Mouse (Mus musculus): Measurements from ENCODE around the gene Hivep1. TPM values are rescaled to one million over a fixed set of nuclear protein-coding genes. Genes with fewer than 3 reads are reported as not detected.
A peak's percentile ranks its signal among the peaks of the same experiment; 100 is the strongest.

Gene Hivep1
- polyA plus RNA-seq, 1 experiment, result 24.2 TPM

GRCm38 (mm10) chr13:42144627-42145026 lies 92.8 kb downstream of the Hivep1 start:
- H3K27ac ChIP-seq (ENCODE audit: insufficient read depth, low read depth, low read length), result no peak overlapping the region
- H3K4me3 ChIP-seq (ENCODE audit: insufficient read depth, low read length), result no peak overlapping the region
- no peak for TF ChIP-seq POLR2A (IDR thresholded peaks at IDR 0.05; ENCODE audit: borderline replicate concordance, low read depth, low read length)
- TF ChIP-seq CTCF (IDR thresholded peaks at IDR 0.05; ENCODE audit: low read depth, low read length), result no peak
- peaks cover 23% of the 10 kb centered on the region for H3K4me1 ChIP-seq (ENCODE audit: control insufficient read depth, insufficient read depth, low read length)

GRCm38 (mm10) chr13:42149328-42150071 lies 97.7 kb downstream of the Hivep1 start:
- TF ChIP-seq POLR2A (IDR thresholded peaks at IDR 0.05; ENCODE audit: borderline replicate concordance, low read depth, low read length) (no peak), CTCF (IDR thresholded peaks at IDR 0.05; ENCODE audit: low read depth, low read length) (no peak)
- Histone ChIP-seq H3K4me1 (ENCODE audit: control insufficient read depth, insufficient read depth, low read length) (peaks cover 37% of the 10 kb centered on the region), H3K4me3 (ENCODE audit: insufficient read depth, low read length) (peak overlapping the region; percentile 45), H3K27ac (ENCODE audit: insufficient read depth, low read depth, low read length) (peak overlapping the region; percentile 20)

GRCm38 (mm10) chr13:42150072-42150450 lies 98.2 kb downstream of the Hivep1 start:
- peak overlapping the region; percentile 45 for H3K4me3 ChIP-seq (ENCODE audit: insufficient read depth, low read length)
- peaks cover 37% of the 10 kb centered on the region for H3K4me1 ChIP-seq (ENCODE audit: control insufficient read depth, insufficient read depth, low read length)
- H3K27ac ChIP-seq (ENCODE audit: insufficient read depth, low read depth, low read length), result peak overlapping the region; percentile 20; the same call in 1 of the 2 replicates
- TF ChIP-seq CTCF (IDR thresholded peaks at IDR 0.05; ENCODE audit: low read depth, low read length), result no peak
- no peak for TF ChIP-seq POLR2A (IDR thresholded peaks at IDR 0.05; ENCODE audit: borderline replicate concordance, low read depth, low read length)

GRCm38 (mm10) chr13:42150462-42151127 lies 98.8 kb downstream of the Hivep1 start:
- Histone ChIP-seq H3K27ac (ENCODE audit: insufficient read depth, low read depth, low read length) (no peak overlapping the region), H3K4me3 (ENCODE audit: insufficient read depth, low read length) (no peak overlapping the region), H3K4me1 (ENCODE audit: control insufficient read depth, insufficient read depth, low read length) (peaks cover 37% of the 10 kb centered on the region)
- TF ChIP-seq CTCF (IDR thresholded peaks at IDR 0.05; ENCODE audit: low read depth, low read length) (no peak), POLR2A (IDR thresholded peaks at IDR 0.05; ENCODE audit: borderline replicate concordance, low read depth, low read length) (no peak)

- TF ChIP-seq POLR2A (IDR thresholded peaks at IDR 0.05; ENCODE audit: borderline replicate concordance, low read depth, low read length) (no peak), CTCF (IDR thresholded peaks at IDR 0.05; ENCODE audit: low read depth, low read length) (no peak)
- Histone ChIP-seq H3K27ac (ENCODE audit: insufficient read depth, low read depth, low read length) (no peak overlapping the region), H3K4me3 (ENCODE audit: insufficient read depth, low read length) (no peak overlapping the region), H3K4me1 (ENCODE audit: control insufficient read depth, insufficient read depth, low read length) (peaks cover 3% of the 10 kb centered on the region)
Observed at GRCm38 (mm10) chr13:42158259-42158658, 106.4 kb downstream of the Hivep1 start.

GRCm38 (mm10) chr13:42159416-42160185 lies 107.8 kb downstream of the Hivep1 start:
- no peaks in the 10 kb centered on the region for H3K4me1 ChIP-seq (ENCODE audit: control insufficient read depth, insufficient read depth, low read length)
- no peak overlapping the region for H3K27ac ChIP-seq (ENCODE audit: insufficient read depth, low read depth, low read length)
- no peak for TF ChIP-seq POLR2A (IDR thresholded peaks at IDR 0.05; ENCODE audit: borderline replicate concordance, low read depth, low read length)
- TF ChIP-seq CTCF (IDR thresholded peaks at IDR 0.05; ENCODE audit: low read depth, low read length), result no peak
- no peak overlapping the region for H3K4me3 ChIP-seq (ENCODE audit: insufficient read depth, low read length)

GRCm38 (mm10) chr13:42170802-42171201 lies 119.0 kb downstream of the Hivep1 start:
- Histone ChIP-seq H3K4me3 (ENCODE audit: insufficient read depth, low read length) (no peak overlapping the region), H3K27ac (ENCODE audit: insufficient read depth, low read depth, low read length) (no peak overlapping the region), H3K4me1 (ENCODE audit: control insufficient read depth, insufficient read depth, low read length) (no peaks in the 10 kb centered on the region)
- TF ChIP-seq POLR2A (IDR thresholded peaks at IDR 0.05; ENCODE audit: borderline replicate concordance, low read depth, low read length), result no peak
- no peak for TF ChIP-seq CTCF (IDR thresholded peaks at IDR 0.05; ENCODE audit: low read depth, low read length)

- H3K4me3 ChIP-seq (ENCODE audit: insufficient read depth, low read length), result no peak overlapping the region
- H3K27ac ChIP-seq (ENCODE audit: insufficient read depth, low read depth, low read length), result no peak overlapping the region
- H3K4me1 ChIP-seq (ENCODE audit: control insufficient read depth, insufficient read depth, low read length), result no peaks in the 10 kb centered on the region
- TF ChIP-seq POLR2A (IDR thresholded peaks at IDR 0.05; ENCODE audit: borderline replicate concordance, low read depth, low read length) (no peak), CTCF (IDR thresholded peaks at IDR 0.05; ENCODE audit: low read depth, low read length) (peak; percentile 31; the same call in 1 of the 2 replicates)
Observed at GRCm38 (mm10) chr13:42174827-42175420, 123.1 kb downstream of the Hivep1 start.

- TF ChIP-seq CTCF (IDR thresholded peaks at IDR 0.05; ENCODE audit: low read depth, low read length), result no peak
- TF ChIP-seq POLR2A (IDR thresholded peaks at IDR 0.05; ENCODE audit: borderline replicate concordance, low read depth, low read length), result no peak
- H3K27ac ChIP-seq (ENCODE audit: insufficient read depth, low read depth, low read length), result no peak overlapping the region
- no peak overlapping the region for H3K4me3 ChIP-seq (ENCODE audit: insufficient read depth, low read length)
- H3K4me1 ChIP-seq (ENCODE audit: control insufficient read depth, insufficient read depth, low read length), result no peaks in the 10 kb centered on the region
Observed at GRCm38 (mm10) chr13:42182635-42183034, 130.8 kb downstream of the Hivep1 start.

Measured in bone marrow macrophage, adult 2 months (primary cell).